Mouse (Mus musculus) lung, embryonic 14.5 days (tissue): ENCODE measurements around the gene Rarb. TPM values are rescaled to one million over a fixed set of nuclear protein-coding genes. Genes with fewer than 3 reads are reported as not detected.

Experiments
- ATAC-seq: fragments of 200-750 bp; cut with Nextera tagmentation; 2 replicates; pipeline ENCODE4 v1.8.0; 2017; ENCODE audit warnings: mild to moderate bottlenecking, moderate TSS enrichment, moderate library complexity; ENCODE audit not compliant: insufficient read depth
- DNase-seq: peaks from one replicate; pipeline ENCODE4 v3.0.0-alpha.2; 2015
- H3K27ac ChIP-seq: fragments of 300-500 bp; sonication (generic); 2 replicates; pipeline ENCODE4 v1.5.1; 2014; ENCODE audit warnings: low read depth, mild to moderate bottlenecking, moderate library complexity
- H3K27me3 ChIP-seq: fragments of 300-500 bp; sonication (generic); 2 replicates; pipeline ENCODE4 v1.6.1; 2014; ENCODE audit warnings: low read length, control low read depth; ENCODE audit not compliant: insufficient read depth
- H3K36me3 ChIP-seq: fragments of 300-500 bp; sonication (generic); 2 replicates; pipeline ENCODE4 v1.6.1; 2014; ENCODE audit warnings: control low read depth; ENCODE audit not compliant: insufficient read depth
- H3K4me1 ChIP-seq: fragments of 300-500 bp; sonication (generic); 2 replicates; pipeline ENCODE4 v1.6.1; 2014; ENCODE audit warnings: antibody characterized with exemption, control low read depth; ENCODE audit not compliant: insufficient read depth
- H3K4me2 ChIP-seq: fragments of 300-500 bp; sonication (generic); 2 replicates; pipeline ENCODE4 v1.6.1; 2014; ENCODE audit warnings: mild to moderate bottlenecking
- H3K4me3 ChIP-seq: fragments of 300-500 bp; sonication (generic); 2 replicates; pipeline ENCODE4 v1.5.1; 2014; ENCODE audit warnings: low read depth, low read length
- H3K9ac ChIP-seq: fragments of 300-500 bp; sonication (generic); 2 replicates; pipeline ENCODE4 v1.6.1; 2014
- H3K9me3 ChIP-seq: fragments of 300-500 bp; sonication (generic); 2 replicates; pipeline ENCODE4 v1.6.1; 2016; ENCODE audit warnings: low read depth, low read length, control low read depth
- CTCF ChIP-seq: IDR thresholded peaks from 2 replicates; pipeline ENCODE4 v1.5.1; 2016; ENCODE audit warnings: antibody characterized with exemption, low read depth
- WGBS: fragments of 180-500 bp; shearing (Covaris S2); extraction: QIAGEN DNeasy Blood & Tissue Kit; methylation state at CpG from one replicate; pipeline ENCODE4 v1.1.7; 2014; 5-methylcytosine and 5-hydroxymethylcytosine counted together
- polyA plus RNA-seq: library from polyadenylated mRNA; unstranded; fragments of >200 nt; fragmentation: Nextera tagmentation; extraction: Ambion mirVana; gene quantifications from 2 replicates; pipeline ENCODE4 v1.2.1, GENCODE M21; 2014

Rarb gene
- polyA plus RNA-seq, 1 experiment from 2014 or later: 17.3 TPM

- Histone ChIP-seq H3K4me1 (0 out of 2 replicates have a peak, but pooled peaks cover 4% of the 10 kb centered on the region), H3K9me3 (no peaks in the 10 kb centered on the region), H3K9ac (no peak overlapping the region), H3K27ac (no peak overlapping the region), H3K4me3 (no peak overlapping the region), H3K27me3 (no peaks in the 10 kb centered on the region), H3K4me2 (no peak overlapping the region), H3K36me3 (no peaks in the 10 kb centered on the region)
- peak; percentile 23; the same call in 1 of the 2 replicates for TF ChIP-seq CTCF
- ATAC-seq (no peak), DNase-seq (no peak)
- 27% methylated on average over 1 of the region's 1 CpGs for WGBS
Observed at GRCm38 (mm10) chr14:16577049-16577448, 241.9 kb downstream of the Rarb start.

GRCm38 (mm10) chr14:16574925-16575721 is 243.8 kb downstream of the Rarb start:
- under 1% methylated on average over 52 of the region's 52 CpGs for WGBS

GRCm38 (mm10) chr14:16573475-16574171 is 245.3 kb downstream of the Rarb start:
- H3K27ac ChIP-seq: no peak overlapping the region
- no peak for DNase-seq
- H3K9ac ChIP-seq: peak overlapping the region; percentile 63
- H3K4me2 ChIP-seq: peak overlapping the region; percentile 67
- H3K36me3 ChIP-seq: no peaks in the 10 kb centered on the region
- H3K4me1 ChIP-seq: 0 out of 2 replicates have a peak, but pooled peaks cover 8% of the 10 kb centered on the region
- ATAC-seq: no peak
- H3K27me3 ChIP-seq: no peaks in the 10 kb centered on the region
- WGBS: 20% methylated on average over 6 of the region's 6 CpGs
- H3K9me3 ChIP-seq: no peaks in the 10 kb centered on the region
- H3K4me3 ChIP-seq: peak overlapping the region; percentile 56
- no peak for TF ChIP-seq CTCF

More at GRCm38 (mm10) chr14:16574925-16575721, 243.8 kb downstream of the Rarb start:
- Histone ChIP-seq H3K27ac (peak overlapping the region; percentile 94), H3K4me2 (peak overlapping the region; percentile 67), H3K9me3 (no peaks in the 10 kb centered on the region), H3K36me3 (no peaks in the 10 kb centered on the region), H3K9ac (peak overlapping the region; percentile 63), H3K4me3 (peak overlapping the region; percentile 56), H3K4me1 (0 out of 2 replicates have a peak, but pooled peaks cover 4% of the 10 kb centered on the region), H3K27me3 (no peaks in the 10 kb centered on the region)
- DNase-seq (peak; percentile 96), ATAC-seq (peak; percentile 96)
- TF ChIP-seq CTCF: peak; percentile 47

- H3K4me1 ChIP-seq: 0 out of 2 replicates have a peak, but pooled peaks cover 8% of the 10 kb centered on the region
- no peak for ATAC-seq
- no peaks in the 10 kb centered on the region for H3K36me3 ChIP-seq
- H3K9me3 ChIP-seq: no peaks in the 10 kb centered on the region
- H3K4me3 ChIP-seq: peak overlapping the region; percentile 56
- H3K9ac ChIP-seq: peak overlapping the region; percentile 42; the same call in 1 of the 2 replicates
- peak overlapping the region; percentile 31; the same call in 1 of the 2 replicates for H3K27ac ChIP-seq
- no peak for TF ChIP-seq CTCF
- peak overlapping the region; percentile 67 for H3K4me2 ChIP-seq
- peak; percentile 39 for DNase-seq
- H3K27me3 ChIP-seq: no peaks in the 10 kb centered on the region
- WGBS: 15% methylated on average over 8 of the region's 8 CpGs
Observed at GRCm38 (mm10) chr14:16572755-16573340, 246.1 kb downstream of the Rarb start.

GRCm38 (mm10) chr14:16569506-16570001 is 249.4 kb downstream of the Rarb start:
- 29% methylated on average over 7 of the region's 7 CpGs for WGBS
- DNase-seq (no peak), ATAC-seq (no peak)
- no peaks in the 10 kb centered on the region for H3K36me3 ChIP-seq
- H3K4me1 ChIP-seq: 0 out of 2 replicates have a peak, but pooled peaks cover 8% of the 10 kb centered on the region
- no peak overlapping the region for H3K4me2 ChIP-seq
- no peak overlapping the region for H3K9ac ChIP-seq
- H3K9me3 ChIP-seq: no peaks in the 10 kb centered on the region
- no peak overlapping the region for H3K4me3 ChIP-seq
- H3K27me3 ChIP-seq: no peaks in the 10 kb centered on the region
- no peak for TF ChIP-seq CTCF
- H3K27ac ChIP-seq: no peak overlapping the region

- no peaks in the 10 kb centered on the region for H3K36me3 ChIP-seq
- H3K27ac ChIP-seq: no peak overlapping the region
- TF ChIP-seq CTCF: no peak
- ATAC-seq: no peak
- no peak overlapping the region for H3K4me2 ChIP-seq
- H3K4me3 ChIP-seq: no peak overlapping the region
- H3K27me3 ChIP-seq: no peaks in the 10 kb centered on the region
- no peak overlapping the region for H3K9ac ChIP-seq
- H3K9me3 ChIP-seq: no peaks in the 10 kb centered on the region
- 73% methylated on average over 1 of the region's 1 CpGs for WGBS
- DNase-seq: no peak
- H3K4me1 ChIP-seq: 0 out of 2 replicates have a peak, but pooled peaks cover 4% of the 10 kb centered on the region
Observed at GRCm38 (mm10) chr14:16566920-16567319, 252.0 kb downstream of the Rarb start.

GRCm38 (mm10) chr14:16563912-16564311 is 255.0 kb downstream of the Rarb start:
- Histone ChIP-seq H3K4me1 (peaks cover 6% of the 10 kb centered on the region; the same call in 1 of the 2 replicates), H3K9me3 (no peaks in the 10 kb centered on the region), H3K36me3 (no peaks in the 10 kb centered on the region), H3K9ac (no peak overlapping the region), H3K4me2 (no peak overlapping the region), H3K27me3 (no peaks in the 10 kb centered on the region), H3K4me3 (no peak overlapping the region), H3K27ac (no peak overlapping the region)
- no peak for TF ChIP-seq CTCF
- WGBS: 79% methylated on average over 2 of the region's 2 CpGs
- DNase-seq: no peak
- no peak for ATAC-seq
